ENCODE assay signal across 8 mouse cellular contexts in genomic region chr16:9501713-9502112, GRCm38 (mm10).
DNase-seq lines count a peak whose midpoint lies in the region; ATAC-seq and TF ChIP-seq lines count a peak whose summit lies in the region.

No protein-coding gene starts in this region.

- H3K4me2 ChIP-seq in forebrain, postnatal 0 days (ENCODE audit: low read depth): no peak overlapping the region

- no peak overlapping the region for H3K4me3 ChIP-seq in forebrain, postnatal 0 days (ENCODE audit: low read depth, low read length)

- DNase-seq in heart, postnatal 4 days: peak; percentile 58
- no peak for DNase-seq in heart, adult 11 months
- DNase-seq in adrenal gland, adult (ENCODE audit: inconsistent age in 2 of 2, low spot score in 1 of 2): peak; percentile 34 to 75
- DNase-seq in forebrain, postnatal 0 days: peak; percentile 47
- peak; percentile 55 for DNase-seq in lung, postnatal 10 days
- DNase-seq in urinary bladder, adult 2 months (ENCODE audit: low spot score): no peak
- DNase-seq in c-Kit-positive CD71-positive TER-119-positive erythroid progenitor cells, embryonic 14.5 days (ENCODE audit: low spot score): no peak

- no peak overlapping the region for H3K27ac ChIP-seq in forebrain, postnatal 0 days (ENCODE audit: low read depth, low read length)

- H3K4me1 ChIP-seq in forebrain, postnatal 0 days (ENCODE audit: insufficient read depth): no peaks in the 10 kb centered on the region

- TF ChIP-seq CTCF in forebrain, postnatal 0 days (IDR thresholded peaks at IDR 0.05; ENCODE audit: low read depth): no peak

- H3K9me3 ChIP-seq in forebrain, postnatal 0 days (ENCODE audit: low read length): no peaks in the 10 kb centered on the region

- 15% methylated on average over 4 of the region's 4 CpGs for WGBS in forebrain, postnatal 0 days

- no peaks in the 10 kb centered on the region for H3K36me3 ChIP-seq in forebrain, postnatal 0 days (ENCODE audit: insufficient read depth)

- ATAC-seq in forebrain, postnatal 0 days: no peak
- no peak for ATAC-seq in megakaryocyte-erythroid progenitor cell, adult 5-6 weeks (replicated peaks; ENCODE audit: low FRiP score, low TSS enrichment, poor library complexity, severe bottlenecking)

- no peaks in the 10 kb centered on the region for H3K27me3 ChIP-seq in forebrain, postnatal 0 days (ENCODE audit: insufficient read depth, low read length)

- no peak overlapping the region for H3K9ac ChIP-seq in forebrain, postnatal 0 days

Comparison
In these comparisons a context has a peak if more than half of its experiments do, and no peak if none do; other contexts are left out.
1. DNase-seq: peak in heart, postnatal 4 days (single experiment), adrenal gland, adult (2 of 2), forebrain, postnatal 0 days (single experiment) and lung, postnatal 10 days (single experiment); none in heart, adult 11 months (single experiment), urinary bladder, adult 2 months (single experiment) and c-Kit-positive CD71-positive TER-119-positive erythroid progenitor cells, embryonic 14.5 days (single experiment).